Mouse (Mus musculus): ENCODE measurements around the gene Zdhhc16.
A peak's percentile ranks its signal among the peaks of the same experiment; 100 is the strongest.
"Not testable (repeated sequence)": the region's sequence is repeated elsewhere in the genome, so short reads cannot be mapped to it uniquely, and the experiment has no call there.

Zdhhc16 gene

DNA sequence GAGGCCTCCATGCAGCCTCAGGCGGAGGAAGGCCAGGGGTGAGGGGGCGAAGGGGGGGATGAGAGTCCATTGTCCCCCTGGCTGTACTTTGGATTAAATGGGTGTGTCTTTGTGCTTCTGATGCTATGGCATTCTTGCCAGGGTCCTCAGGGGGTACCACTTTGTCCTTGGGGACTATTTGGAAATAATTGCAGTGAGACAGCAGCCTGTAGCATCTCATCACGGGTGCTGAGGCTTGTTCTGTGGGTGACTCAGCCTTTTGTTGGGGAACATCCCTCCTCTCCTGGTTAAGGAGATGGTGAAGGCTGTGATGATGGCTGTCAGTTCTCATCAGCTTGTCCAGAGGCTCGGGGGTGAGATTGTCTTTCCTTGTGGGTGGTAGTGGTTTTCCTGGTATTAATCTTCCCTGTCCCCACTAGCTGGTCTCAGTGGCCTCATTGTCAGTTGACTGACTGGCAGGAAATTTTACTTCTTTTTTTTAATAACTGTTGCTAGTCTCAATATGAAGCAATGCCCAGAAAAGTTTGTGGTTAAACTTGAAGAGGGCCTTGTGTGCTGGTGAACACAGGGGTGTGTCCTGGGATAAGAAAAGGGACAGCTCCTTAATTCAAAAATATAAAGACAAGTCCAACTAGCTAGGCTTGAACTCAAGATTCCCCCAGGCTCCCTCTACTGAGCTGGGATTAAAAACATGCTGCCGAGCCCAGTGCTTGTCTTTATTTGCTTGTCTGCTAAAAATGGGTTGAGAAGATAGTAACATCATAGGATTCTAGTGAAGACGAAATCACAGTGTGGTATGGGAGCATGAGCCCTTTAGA lies 19.3 kb upstream of the Zdhhc16 start:
- no peak for DNase-seq

DNA sequence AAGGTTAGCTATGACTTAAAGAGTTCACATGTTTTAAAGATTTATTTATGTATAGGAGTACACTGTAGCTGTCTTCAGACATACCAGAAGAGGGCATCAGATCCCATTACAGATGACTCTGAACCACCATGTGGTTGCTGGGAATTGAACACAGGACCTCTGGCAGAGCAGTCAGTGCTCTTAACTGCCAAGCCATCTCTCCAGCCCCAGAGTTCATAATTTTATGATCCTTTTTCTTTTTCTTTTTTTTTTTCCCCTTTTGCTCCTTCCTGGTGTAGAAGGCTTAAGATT lies 18.7 kb upstream of the Zdhhc16 start:
- DNase-seq, result not testable (repeated sequence)

DNA sequence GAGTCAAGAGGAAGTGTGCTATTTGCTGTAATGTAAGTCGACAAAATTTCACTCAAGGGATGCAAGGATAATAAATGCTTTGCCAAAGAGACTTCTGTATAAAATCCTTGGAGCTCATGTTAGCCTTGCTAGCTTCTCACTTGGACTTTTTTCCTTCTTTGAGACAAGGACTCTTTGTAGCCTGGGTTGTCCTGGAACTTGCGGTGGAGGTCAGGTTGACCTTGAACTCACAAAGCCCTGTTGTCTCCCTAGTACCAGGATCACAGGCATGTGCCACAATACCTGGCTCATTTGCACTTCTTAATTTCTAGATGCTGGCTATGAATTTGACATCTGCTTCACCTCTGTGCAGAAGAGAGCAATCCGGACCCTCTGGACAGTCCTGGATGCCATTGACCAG lies 18.0 kb upstream of the Zdhhc16 start:
- DNase-seq, result no peak

DNA sequence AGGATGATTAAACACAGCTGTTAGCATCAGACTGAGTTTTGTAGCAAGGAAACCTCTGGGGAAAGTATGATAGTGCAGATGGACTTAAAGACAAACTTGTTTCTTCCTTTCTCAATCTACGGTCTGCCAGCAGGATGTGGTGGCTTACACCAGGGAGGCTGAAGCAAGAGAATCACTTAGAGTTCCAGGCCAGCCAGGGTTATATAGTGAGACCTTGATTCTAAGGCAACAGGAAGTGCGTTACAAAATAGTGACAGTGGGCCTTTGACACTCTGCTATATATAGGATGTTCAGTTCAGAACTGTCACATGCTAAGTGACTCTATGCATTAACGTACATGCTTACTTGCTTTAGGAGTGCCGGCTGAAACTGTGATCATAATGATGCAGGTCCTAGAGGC lies 16.4 kb upstream of the Zdhhc16 start:
- no peak for DNase-seq

- no peak for DNase-seq
These were observed 13.8 kb upstream of the Zdhhc16 start for GRCm38 (mm10) chr19:41919471-41919870.

DNA sequence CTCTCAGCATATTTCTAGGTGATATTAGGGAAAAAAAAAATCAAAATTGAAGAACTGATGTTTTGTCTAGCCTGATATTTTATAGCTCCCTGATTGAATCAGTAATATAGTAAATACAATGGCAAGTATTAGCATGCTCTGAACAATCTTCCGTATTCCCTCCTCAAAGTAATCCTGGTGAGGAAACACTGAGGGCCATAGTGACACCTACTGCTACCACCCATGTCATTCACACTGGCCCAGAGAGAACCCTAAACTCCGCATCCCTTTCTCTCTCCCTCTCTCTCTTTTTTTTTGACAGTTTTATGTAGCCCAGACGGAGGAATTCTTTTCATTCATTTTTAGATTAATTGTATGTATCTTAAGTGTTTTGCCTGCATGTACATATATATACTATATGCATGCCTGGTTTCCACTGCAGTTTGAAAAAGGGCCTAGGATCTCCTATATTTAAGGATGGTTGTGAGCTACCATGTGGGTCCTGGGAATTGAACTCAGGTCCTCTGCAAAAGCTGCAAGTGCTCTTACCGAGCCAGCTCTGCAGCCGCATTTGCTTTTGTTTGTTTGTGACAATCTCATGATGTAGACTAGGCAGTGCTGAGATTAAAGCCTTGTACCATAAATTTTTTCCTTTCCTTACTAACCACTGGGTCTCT lies 12.7 kb upstream of the Zdhhc16 start:
- no peak for DNase-seq

- no peak for DNase-seq
These were observed 594 bp upstream of the Zdhhc16 start for GRCm38 (mm10) chr19:41932686-41933085.

- no peak for DNase-seq
These were observed 844 bp downstream of the Zdhhc16 start for GRCm38 (mm10) chr19:41934124-41934523.

- no peak for DNase-seq
These were observed 2.6 kb downstream of the Zdhhc16 start for GRCm38 (mm10) chr19:41935921-41936320.

DNA sequence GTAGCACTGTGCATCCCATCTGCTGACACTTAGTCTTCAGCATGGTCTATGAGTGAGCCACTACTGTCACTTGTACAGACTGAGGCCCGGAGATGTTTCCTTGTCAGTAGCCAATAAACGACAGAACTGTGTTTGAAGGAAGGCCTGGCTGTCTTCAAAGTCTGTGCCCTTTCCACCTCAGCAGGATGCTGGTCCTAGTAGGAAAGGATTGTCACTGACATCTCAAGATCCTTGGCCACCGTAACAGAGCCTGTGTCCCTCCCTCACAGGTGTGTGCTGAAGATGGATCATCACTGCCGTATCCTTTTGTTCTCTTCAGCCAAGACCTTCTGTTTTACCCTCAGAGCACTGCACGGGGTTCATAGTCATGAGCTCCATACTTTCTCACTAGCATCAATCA lies 5.3 kb downstream of the Zdhhc16 start:
- DNase-seq, result no peak

GRCm38 (mm10) chr19:41943841-41944240 lies 10.6 kb downstream of the Zdhhc16 start:
- DNase-seq, result no peak

DNA sequence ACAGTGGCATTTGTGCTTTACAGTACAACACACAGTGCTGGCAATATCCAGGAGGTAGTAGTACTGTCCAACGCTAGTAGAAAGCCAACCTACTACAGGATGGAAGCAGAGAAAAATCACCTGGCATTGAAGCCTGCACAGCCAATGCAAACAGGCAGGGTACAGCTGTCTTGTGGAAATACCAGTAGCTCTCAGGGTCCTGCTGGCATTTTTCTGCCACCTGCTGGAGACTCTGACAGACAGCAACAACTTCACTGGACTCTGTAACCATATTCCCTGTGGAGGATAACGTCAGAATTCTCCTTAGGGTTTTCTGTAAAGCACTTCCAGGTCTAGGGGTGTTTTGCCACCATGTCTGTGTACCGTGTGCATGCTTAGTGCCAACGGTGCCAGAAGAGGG lies 19.0 kb downstream of the Zdhhc16 start:
- peak; percentile 7 for DNase-seq

GRCm38 (mm10) chr19:41953574-41953973 lies 20.3 kb downstream of the Zdhhc16 start:
- DNase-seq, result no peak

GRCm38 (mm10) chr19:41969618-41970017 lies 36.3 kb downstream of the Zdhhc16 start:
- peak; percentile 17 for DNase-seq

- no peak for DNase-seq
These were observed 40.9 kb downstream of the Zdhhc16 start for GRCm38 (mm10) chr19:41973891-41974794.

DNA sequence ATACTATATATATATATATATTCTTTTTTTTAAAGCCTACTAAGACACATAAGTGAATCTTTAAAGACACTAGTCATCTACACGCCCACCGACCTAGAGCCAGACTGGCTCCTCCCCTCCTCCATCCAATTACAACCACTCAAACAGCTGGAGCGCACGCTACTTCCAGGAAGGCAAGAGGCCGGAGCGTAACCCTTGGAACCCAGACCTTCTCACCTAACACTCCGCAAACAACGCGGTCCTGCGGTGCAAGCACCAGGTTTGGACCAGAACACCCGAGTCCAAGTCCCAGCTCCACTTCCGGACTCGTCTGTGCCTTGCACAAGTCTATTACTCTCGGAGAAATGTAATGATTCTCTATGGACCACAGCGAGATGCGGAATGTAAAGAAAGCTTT lies 47.1 kb downstream of the Zdhhc16 start:
- DNase-seq, result no peak

GRCm38 (mm10) chr19:41980819-41981594 lies 47.7 kb downstream of the Zdhhc16 start, which contains the start of gene Mms19:
Gene Mms19 (minus strand): TSS chr19:41981157.
- peak; percentile 99 for DNase-seq

DNA sequence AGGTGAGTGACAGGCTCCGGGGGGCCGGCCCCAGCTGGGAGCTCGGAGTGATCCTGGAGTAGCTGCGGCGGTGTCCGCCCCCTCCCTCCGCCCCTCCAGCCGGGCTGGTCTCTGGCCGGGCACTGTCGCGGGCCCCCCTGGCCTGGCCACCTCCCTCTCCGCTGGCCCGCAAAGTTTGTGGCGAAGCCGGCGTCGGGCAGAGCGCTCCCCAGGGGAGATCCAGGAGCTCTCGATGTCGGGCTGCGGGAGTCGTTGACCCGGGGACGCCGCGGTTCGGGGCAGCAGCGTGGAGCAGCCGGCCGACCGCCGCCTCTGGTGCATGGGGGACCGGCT lies 48.3 kb downstream of the Zdhhc16 start, which contains the start of gene Ubtd1:
Gene Ubtd1 (plus strand): TSS at position 169 of the 333 bp plus-strand sequence.
- DNase-seq, result no peak

- DNase-seq, result no peak
These were observed 48.9 kb downstream of the Zdhhc16 start for GRCm38 (mm10) chr19:41981931-41982790.

DNA sequence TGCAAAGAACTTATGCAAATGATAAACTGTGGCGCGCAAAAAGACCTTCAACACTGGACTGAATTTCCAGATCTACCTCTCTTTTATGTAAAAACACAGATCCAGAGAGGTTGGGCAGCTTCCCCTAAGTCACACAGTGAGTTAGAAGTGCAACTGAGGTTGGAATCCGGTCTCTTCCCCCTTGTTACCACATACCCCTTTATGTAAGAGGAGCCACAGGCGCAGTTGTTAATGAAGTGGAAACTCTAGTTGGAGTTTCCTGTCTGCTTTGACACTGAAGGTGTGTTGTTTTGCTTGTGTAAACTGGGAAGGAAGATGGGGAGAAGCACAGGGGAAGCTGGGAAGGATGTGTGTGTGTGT lies 49.5 kb downstream of the Zdhhc16 start:
- DNase-seq, result peak; percentile 9

- no peak for DNase-seq
These were observed 52.7 kb downstream of the Zdhhc16 start for GRCm38 (mm10) chr19:41985994-41986393.

DNA sequence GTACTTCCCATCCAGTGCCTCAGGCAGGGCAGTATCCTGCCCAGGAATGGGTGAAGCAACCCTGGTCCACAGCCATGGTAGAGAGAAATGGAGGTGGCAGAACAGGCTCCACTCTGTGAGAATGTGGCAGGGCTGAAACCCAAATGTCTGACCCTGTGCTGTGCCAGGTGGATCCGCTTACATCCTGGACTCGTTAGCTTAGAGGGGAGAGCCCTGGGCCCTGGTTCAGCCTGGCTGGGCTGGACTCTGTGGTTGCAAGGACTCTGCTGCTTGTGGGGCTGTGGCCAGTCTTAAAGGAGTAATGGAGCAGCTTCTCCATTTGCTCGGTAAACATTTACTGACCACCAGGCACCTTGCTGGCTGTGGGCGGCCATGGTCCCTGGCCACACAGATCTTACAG lies 53.9 kb downstream of the Zdhhc16 start:
- no peak for DNase-seq
